Mouse (Mus musculus) bone marrow, adult 2 months (tissue): ENCODE measurements around the gene Cnr1. TPM values are rescaled to one million over a fixed set of nuclear protein-coding genes. Genes with fewer than 3 reads are reported as not detected.

Experiments used
- H3K27ac ChIP-seq: fragments of 200-500 bp; 2 replicates; pipeline ENCODE4 v1.5.1; 2012; ENCODE audit warnings: low read depth, mild to moderate bottlenecking, control low read depth, inconsistent platforms, low read length; ENCODE audit not compliant: control insufficient read depth, poor library complexity, insufficient read depth
- H3K4me1 ChIP-seq: fragments of 200-500 bp; 2 replicates; pipeline ENCODE4 v1.6.1; 2011; ENCODE audit warnings: low read length; ENCODE audit not compliant: control insufficient read depth, insufficient read depth
- H3K4me3 ChIP-seq: fragments of 200-500 bp; replicated peaks from 2 replicates; pipeline ENCODE3; 2011; ENCODE audit warnings: mild to moderate bottlenecking, low read depth, low read length, control low read depth; ENCODE audit not compliant: control insufficient read depth
- CTCF ChIP-seq: fragments of 200-500 bp; IDR thresholded peaks from 2 replicates; pipeline ENCODE4 v1.5.1; 2011; ENCODE audit warnings: low read length, control low read depth; ENCODE audit not compliant: control insufficient read depth, insufficient read depth
- POLR2A ChIP-seq: fragments of 200-500 bp; IDR thresholded peaks from 2 replicates; pipeline ENCODE4 v1.6.1; 2011; ENCODE audit warnings: low read depth, mild to moderate bottlenecking, control low read depth, low read length, borderline replicate concordance; ENCODE audit not compliant: control insufficient read depth
- WGBS: fragments of 180-500 bp; shearing (Covaris S2); methylation state at CpG from one replicate; pipeline ENCODE4 v1.1.7; 2018; 5-methylcytosine and 5-hydroxymethylcytosine counted together
- polyA plus RNA-seq: library from polyadenylated mRNA; stranded (reverse); fragments of >200 nt; gene quantifications from 2 replicates; pipeline ENCODE4 v1.2.4, GENCODE M21; 2011; ENCODE audit warnings: low replicate concordance; ENCODE audit not compliant: missing spikeins, insufficient read depth, insufficient read length

Gene Cnr1
- 0.22 and 1.3 TPM in 2 replicates for polyA plus RNA-seq

DNA sequence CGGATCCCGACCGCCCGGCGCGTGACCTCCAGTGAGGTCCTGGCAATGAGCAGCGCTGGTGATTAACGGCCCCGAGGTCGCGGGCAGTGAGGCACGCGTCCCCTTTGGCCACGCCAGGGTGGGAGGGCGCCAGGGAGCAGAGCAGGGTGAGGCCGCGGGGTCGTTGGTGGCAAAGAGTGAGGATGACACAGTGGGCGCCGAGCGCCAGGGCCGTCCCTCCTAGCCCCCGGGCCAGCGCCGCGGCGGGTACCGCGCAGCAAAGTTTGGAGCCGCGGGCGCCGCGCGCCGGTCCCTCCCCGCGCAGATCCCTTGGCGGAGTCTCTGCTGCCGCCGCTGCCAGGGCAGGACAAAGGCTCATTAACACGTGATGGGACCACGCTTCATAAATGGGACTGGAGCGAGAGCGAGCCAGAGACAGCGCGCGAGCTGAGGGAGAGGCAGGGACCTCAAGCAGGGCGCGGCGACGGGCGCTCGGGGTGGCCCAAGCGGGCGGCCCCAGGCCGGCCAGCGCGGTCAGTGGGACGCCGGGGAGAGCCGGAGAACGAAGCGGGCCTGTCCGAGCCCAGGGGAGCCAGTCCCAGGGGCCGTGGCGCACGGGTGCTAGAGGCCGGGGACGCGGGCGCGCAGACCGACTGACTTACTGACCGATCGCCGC is at the start of gene Cnr1:
Gene Cnr1 (plus strand): TSS at position 360 of the 655 bp plus-strand sequence.
- WGBS: under 1% methylated on average over 74 of the region's 77 CpGs
- TF ChIP-seq CTCF: no peak
- TF ChIP-seq POLR2A: no peak
- H3K4me3 ChIP-seq: no peak within 1 kb of the TSS
- H3K4me1 ChIP-seq: no peaks in the 10 kb centered on the region
- no peak within 1 kb of the TSS; the same call in 1 of the 2 replicates for H3K27ac ChIP-seq

DNA sequence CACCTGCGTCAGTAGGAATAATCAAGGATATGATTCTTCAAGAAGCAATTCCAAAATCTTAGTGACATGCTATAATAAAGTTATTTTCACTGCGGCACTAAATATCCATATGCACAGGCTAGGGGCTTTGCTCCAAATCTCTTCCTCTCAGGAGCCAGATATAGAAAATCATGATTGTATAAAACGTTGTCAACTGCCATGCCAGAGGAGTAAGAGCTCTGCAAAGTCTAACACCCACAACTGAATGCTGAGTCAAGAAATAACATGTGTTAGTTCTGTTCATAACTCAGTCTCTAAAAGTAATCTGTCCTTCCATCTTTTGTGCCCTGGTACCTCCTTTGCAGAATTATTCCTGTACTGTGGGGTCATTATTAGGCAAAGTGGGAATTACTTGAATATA is 44.4 kb upstream of the Cnr1 start:
- H3K27ac ChIP-seq: no peak overlapping the region
- no peak overlapping the region for H3K4me3 ChIP-seq
- 83% methylated on average over 3 of the region's 3 CpGs for WGBS
- no peaks in the 10 kb centered on the region for H3K4me1 ChIP-seq
- TF ChIP-seq POLR2A (no peak), CTCF (no peak)

DNA sequence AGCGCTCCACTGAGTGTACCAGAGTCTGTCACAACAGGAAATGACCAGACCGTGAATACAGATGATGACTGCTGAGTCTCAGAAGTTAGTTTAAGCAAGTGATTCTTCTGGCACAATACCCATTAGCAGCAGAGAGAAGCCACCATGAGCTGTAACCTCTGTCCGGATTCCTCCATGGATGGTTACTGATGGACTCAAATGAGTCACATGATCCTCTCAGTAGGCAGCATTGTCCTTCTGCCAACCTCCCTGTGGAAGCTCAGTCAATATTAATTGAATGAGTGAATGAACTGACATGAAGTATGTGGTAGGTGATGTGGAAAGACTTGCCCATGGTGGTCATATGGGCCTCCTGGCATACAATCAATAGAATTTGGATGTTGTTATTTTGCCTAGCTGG is 38.4 kb upstream of the Cnr1 start:
- no peak overlapping the region for H3K4me3 ChIP-seq
- WGBS: 62% methylated on average over 3 of the region's 3 CpGs
- H3K4me1 ChIP-seq: no peaks in the 10 kb centered on the region
- H3K27ac ChIP-seq: no peak overlapping the region
- TF ChIP-seq POLR2A: no peak

DNA sequence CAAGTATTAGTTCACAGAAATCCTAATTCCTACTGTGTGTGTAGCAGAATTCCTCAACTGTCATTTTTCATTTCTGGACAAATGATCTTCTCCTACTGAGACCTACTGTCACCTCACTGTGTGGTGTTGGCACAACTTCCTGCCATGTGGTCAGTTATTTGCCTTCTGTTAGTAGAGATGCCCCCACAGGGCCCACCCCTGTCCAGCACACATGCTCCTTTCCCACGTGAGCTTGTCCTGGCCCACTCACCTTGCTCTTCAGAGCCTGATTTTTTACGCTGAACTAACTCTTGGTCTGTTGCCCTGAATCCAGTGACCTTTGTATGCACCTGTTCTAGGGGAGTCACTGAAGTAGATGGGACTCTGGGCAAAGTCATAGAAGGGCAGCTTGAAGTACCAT is 34.4 kb upstream of the Cnr1 start:
- Histone ChIP-seq H3K4me3 (no peak overlapping the region), H3K4me1 (no peaks in the 10 kb centered on the region), H3K27ac (no peak overlapping the region)
- 75% methylated on average over 2 of the region's 2 CpGs for WGBS
- no peak for TF ChIP-seq POLR2A
- TF ChIP-seq CTCF: no peak

DNA sequence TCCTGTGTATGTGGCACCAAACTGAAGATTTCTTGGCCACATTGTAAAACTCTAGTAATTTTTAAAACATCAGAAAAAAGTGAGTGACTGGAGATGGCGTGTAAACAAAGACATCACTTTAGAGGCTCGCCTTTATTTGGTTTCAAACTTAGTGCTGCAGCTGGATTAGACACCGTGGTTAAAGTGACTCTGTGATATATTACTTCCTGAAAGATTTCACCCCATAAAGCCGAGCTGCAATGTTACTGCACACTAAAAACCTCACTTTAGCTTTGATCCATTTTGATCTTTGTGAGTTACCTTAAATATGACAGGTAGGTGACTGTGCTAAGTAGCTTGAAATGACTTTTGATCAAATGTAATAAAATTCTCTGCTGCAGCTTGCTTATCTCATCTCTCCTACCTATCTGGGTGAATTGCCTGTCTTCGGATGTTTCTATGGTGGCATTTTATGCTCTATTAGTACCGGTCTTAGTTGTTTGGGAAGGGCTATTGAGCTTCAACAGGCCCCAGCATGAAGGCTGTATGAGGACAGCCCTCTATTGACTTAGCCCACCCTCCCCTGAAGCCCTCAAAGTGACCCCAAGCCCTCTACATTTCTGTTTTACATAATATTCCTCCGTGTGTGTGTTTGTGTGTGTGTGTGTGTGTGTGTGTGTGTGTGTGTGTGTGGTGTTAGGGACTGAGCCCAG is 32.1 kb upstream of the Cnr1 start:
- Histone ChIP-seq H3K4me1 (no peaks in the 10 kb centered on the region), H3K27ac (no peak overlapping the region), H3K4me3 (no peak overlapping the region)
- TF ChIP-seq POLR2A (no peak), CTCF (no peak)
- 27% methylated on average over 7 of the region's 7 CpGs for WGBS

DNA sequence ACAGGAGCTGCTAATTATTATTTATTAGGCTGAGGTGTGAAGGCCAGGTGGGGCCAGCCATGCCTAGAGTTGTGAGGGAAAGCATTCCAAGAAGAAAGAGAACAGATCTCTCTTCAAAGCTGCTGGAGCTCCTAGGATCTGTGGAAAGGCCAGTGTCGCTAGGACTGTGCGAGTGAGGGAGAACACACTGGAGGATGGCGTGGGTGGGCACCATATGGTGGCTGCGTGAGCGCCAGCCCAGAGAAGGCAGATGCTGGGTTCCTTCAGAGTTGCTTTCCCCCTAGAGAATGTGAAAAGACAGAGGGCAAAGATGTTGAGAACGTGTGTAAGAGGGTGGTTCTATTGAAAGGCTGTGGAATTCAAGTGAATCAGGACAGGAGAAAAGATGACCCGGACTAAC is 30.6 kb upstream of the Cnr1 start:
- WGBS: 86% methylated on average over 7 of the region's 7 CpGs
- no peak for TF ChIP-seq CTCF
- TF ChIP-seq POLR2A: no peak

DNA sequence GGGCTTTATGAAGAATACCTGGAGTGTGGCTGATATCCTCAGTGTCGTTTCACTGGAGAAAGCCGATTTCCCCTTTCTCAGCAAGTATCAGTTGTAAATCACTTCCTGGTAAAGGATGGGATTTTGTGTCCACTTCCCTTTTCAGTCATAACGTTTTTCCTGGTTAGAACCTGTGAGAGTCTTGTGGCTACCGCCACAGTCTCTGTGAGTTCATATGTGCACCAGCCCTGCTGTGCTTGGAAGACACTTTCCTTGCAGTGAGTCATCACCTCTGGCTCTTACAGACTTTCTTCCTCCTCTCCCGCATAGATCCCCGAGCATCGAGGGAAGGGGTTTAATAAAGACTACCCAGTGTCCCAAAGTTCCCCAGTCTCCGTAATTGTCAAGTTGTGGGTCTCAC is 29.3 kb upstream of the Cnr1 start:
- Histone ChIP-seq H3K4me1 (no peaks in the 10 kb centered on the region), H3K4me3 (no peak overlapping the region), H3K27ac (no peak overlapping the region)
- no peak for TF ChIP-seq POLR2A
- TF ChIP-seq CTCF: no peak
- WGBS: 13% methylated on average over 8 of the region's 8 CpGs

More for the DNA sequence above, 30.6 kb upstream of the Cnr1 start:
- Histone ChIP-seq H3K27ac (no peak overlapping the region), H3K4me3 (no peak overlapping the region), H3K4me1 (no peaks in the 10 kb centered on the region)

DNA sequence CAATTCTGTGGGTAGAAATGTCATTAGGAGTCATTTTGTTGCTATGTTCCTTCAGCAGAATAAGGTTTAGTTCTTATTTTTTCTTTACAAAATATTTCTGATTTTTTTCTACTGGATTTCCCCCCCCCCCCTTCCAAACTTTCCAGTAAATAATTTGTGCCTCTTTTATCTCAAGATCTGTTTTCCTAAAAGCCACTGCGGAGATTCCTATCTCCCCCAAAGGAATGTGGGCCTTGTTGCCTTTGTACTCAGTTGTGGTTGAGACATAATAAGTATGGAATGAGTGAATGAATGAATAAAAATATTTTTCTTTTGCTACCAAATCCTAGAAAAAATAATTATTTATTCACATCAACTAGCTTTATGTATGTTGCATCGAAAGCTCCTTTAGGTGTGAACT is 28.9 kb upstream of the Cnr1 start:
- 85% methylated on average over 2 of the region's 2 CpGs for WGBS
- TF ChIP-seq CTCF (no peak), POLR2A (no peak)
- Histone ChIP-seq H3K4me3 (no peak overlapping the region), H3K27ac (no peak overlapping the region), H3K4me1 (no peaks in the 10 kb centered on the region)

DNA sequence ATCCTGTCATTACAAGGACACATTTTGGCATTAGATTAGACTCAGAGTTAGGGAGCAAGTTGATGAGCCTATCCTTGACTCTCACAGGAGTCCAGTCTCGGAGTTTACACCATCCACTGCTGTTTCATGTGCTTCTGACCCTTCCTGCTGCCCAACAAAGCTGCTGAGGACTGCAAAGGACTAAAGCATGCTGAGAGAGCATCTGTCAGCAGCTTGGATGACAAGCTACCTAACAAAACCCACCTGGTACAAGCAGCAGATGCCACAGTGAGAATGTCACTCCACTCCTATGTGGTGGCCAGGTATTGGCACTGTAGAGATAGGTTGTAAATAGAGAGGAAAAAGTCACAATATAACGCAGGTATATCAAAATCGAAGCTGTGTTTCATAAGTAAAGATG is 22.7 kb upstream of the Cnr1 start:
- no peak for TF ChIP-seq CTCF
- TF ChIP-seq POLR2A: no peak
- H3K4me3 ChIP-seq: no peak overlapping the region
- 79% methylated on average over 3 of the region's 3 CpGs for WGBS
- no peaks in the 10 kb centered on the region for H3K4me1 ChIP-seq
- H3K27ac ChIP-seq: no peak overlapping the region
